Mouse (Mus musculus): Measurements from ENCODE around the gene Cpd. TPM values are rescaled to one million over a fixed set of nuclear protein-coding genes. Genes with fewer than 3 reads are reported as not detected.
"Not testable (repeated sequence)": the region's sequence is repeated elsewhere in the genome, so short reads cannot be mapped to it uniquely, and the experiment has no call there.

Gene Cpd
- polyA plus RNA-seq, 1 experiment from 2014 or later, result 10.4 TPM

DNA sequence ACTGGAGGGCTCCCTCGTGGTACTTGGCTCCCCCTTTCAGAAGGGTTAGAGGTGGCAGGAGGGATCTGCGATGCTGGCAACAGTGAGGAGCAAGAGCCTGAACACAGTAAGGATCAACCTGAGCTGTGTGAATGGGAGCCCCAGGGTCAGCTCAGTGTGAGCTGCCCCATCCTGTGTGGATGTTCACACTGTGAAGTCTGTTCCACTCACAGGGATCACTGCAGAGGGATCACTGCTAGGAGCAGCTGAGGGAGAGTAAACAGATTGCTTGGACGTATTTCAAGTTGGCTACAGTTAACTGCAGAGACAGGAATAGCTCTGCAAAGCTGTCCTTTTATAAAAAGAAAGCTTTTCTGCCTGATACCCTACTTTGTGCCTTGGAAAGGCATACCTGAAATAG is 37.4 kb downstream of the Cpd start:
- H3K4me2 ChIP-seq (ENCODE audit: low read depth, low read length), result no peak overlapping the region
- no peaks in the 10 kb centered on the region for H3K9me3 ChIP-seq (ENCODE audit: control insufficient read depth, low read length)
- H3K4me3 ChIP-seq (ENCODE audit: low read depth, low read length), result no peak overlapping the region
- H3K4me1 ChIP-seq (ENCODE audit: control insufficient read depth, insufficient read depth, low read length), result no peaks in the 10 kb centered on the region
- peaks cover 21% of the 10 kb centered on the region for H3K36me3 ChIP-seq (ENCODE audit: control insufficient read depth, insufficient read depth, low read length)
- ATAC-seq (ENCODE audit: low read depth), result no peak
- H3K9ac ChIP-seq (replicated peaks; ENCODE audit: low read depth, low read length), result no peak overlapping the region
- WGBS, result 59% methylated on average over 3 of the region's 3 CpGs
- H3K27ac ChIP-seq (ENCODE audit: low read depth, low read length), result no peak overlapping the region
- no peaks in the 10 kb centered on the region for H3K27me3 ChIP-seq (ENCODE audit: control insufficient read depth, insufficient read depth, low read length)

DNA sequence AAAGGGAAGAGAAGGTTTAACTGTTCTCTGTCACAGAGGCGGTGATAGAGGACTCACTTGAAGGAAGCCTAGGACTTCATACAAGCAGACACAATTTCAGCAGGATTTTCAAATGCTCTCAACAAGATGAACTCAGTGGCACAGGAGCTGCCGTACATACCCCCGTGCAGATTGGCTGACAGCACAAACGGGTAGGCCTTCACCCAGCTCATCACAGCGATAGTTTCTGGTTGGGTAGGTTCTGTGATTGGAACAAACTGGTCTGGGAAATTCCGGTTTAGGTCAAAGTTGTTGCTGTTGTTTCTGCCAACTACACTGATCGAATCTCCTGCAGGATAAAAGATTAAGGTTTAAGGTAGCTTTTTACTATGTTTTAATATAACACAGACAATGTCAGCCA is 38.3 kb downstream of the Cpd start:
- H3K27ac ChIP-seq (ENCODE audit: low read depth, low read length), result no peak overlapping the region
- H3K9ac ChIP-seq (replicated peaks; ENCODE audit: low read depth, low read length), result no peak overlapping the region
- no peaks in the 10 kb centered on the region for H3K4me1 ChIP-seq (ENCODE audit: control insufficient read depth, insufficient read depth, low read length)
- no peak overlapping the region for H3K4me3 ChIP-seq (ENCODE audit: low read depth, low read length)
- no peak for ATAC-seq (ENCODE audit: low read depth)
- H3K4me2 ChIP-seq (ENCODE audit: low read depth, low read length), result no peak overlapping the region
- no peaks in the 10 kb centered on the region for H3K9me3 ChIP-seq (ENCODE audit: control insufficient read depth, low read length)
- 93% methylated on average over 7 of the region's 7 CpGs for WGBS
- H3K27me3 ChIP-seq (ENCODE audit: control insufficient read depth, insufficient read depth, low read length), result no peaks in the 10 kb centered on the region
- peaks cover 23% of the 10 kb centered on the region for H3K36me3 ChIP-seq (ENCODE audit: control insufficient read depth, insufficient read depth, low read length)

GRCm38 (mm10) chr11:76807007-76807679 is 39.7 kb downstream of the Cpd start:
- no peak for ATAC-seq (ENCODE audit: low read depth)
- no peak overlapping the region for H3K4me3 ChIP-seq (ENCODE audit: low read depth, low read length)
- WGBS, result 90% methylated on average over 3 of the region's 3 CpGs
- H3K4me2 ChIP-seq (ENCODE audit: low read depth, low read length), result no peak overlapping the region
- no peak overlapping the region for H3K9ac ChIP-seq (replicated peaks; ENCODE audit: low read depth, low read length)
- H3K27me3 ChIP-seq (ENCODE audit: control insufficient read depth, insufficient read depth, low read length), result no peaks in the 10 kb centered on the region
- H3K27ac ChIP-seq (ENCODE audit: low read depth, low read length), result no peak overlapping the region
- H3K4me1 ChIP-seq (ENCODE audit: control insufficient read depth, insufficient read depth, low read length), result no peaks in the 10 kb centered on the region
- H3K9me3 ChIP-seq (ENCODE audit: control insufficient read depth, low read length), result no peaks in the 10 kb centered on the region
- peaks cover 26% of the 10 kb centered on the region for H3K36me3 ChIP-seq (ENCODE audit: control insufficient read depth, insufficient read depth, low read length)

GRCm38 (mm10) chr11:76806026-76806425 is 40.8 kb downstream of the Cpd start:
- H3K36me3 ChIP-seq (ENCODE audit: control insufficient read depth, insufficient read depth, low read length), result peaks cover 25% of the 10 kb centered on the region
- 82% methylated on average over 4 of the region's 4 CpGs for WGBS
- no peaks in the 10 kb centered on the region for H3K9me3 ChIP-seq (ENCODE audit: control insufficient read depth, low read length)
- H3K4me1 ChIP-seq (ENCODE audit: control insufficient read depth, insufficient read depth, low read length), result no peaks in the 10 kb centered on the region
- no peak overlapping the region for H3K27ac ChIP-seq (ENCODE audit: low read depth, low read length)
- H3K4me2 ChIP-seq (ENCODE audit: low read depth, low read length), result no peak overlapping the region
- no peak overlapping the region for H3K9ac ChIP-seq (replicated peaks; ENCODE audit: low read depth, low read length)
- ATAC-seq (ENCODE audit: low read depth), result no peak
- H3K27me3 ChIP-seq (ENCODE audit: control insufficient read depth, insufficient read depth, low read length), result no peaks in the 10 kb centered on the region
- no peak overlapping the region for H3K4me3 ChIP-seq (ENCODE audit: low read depth, low read length)

DNA sequence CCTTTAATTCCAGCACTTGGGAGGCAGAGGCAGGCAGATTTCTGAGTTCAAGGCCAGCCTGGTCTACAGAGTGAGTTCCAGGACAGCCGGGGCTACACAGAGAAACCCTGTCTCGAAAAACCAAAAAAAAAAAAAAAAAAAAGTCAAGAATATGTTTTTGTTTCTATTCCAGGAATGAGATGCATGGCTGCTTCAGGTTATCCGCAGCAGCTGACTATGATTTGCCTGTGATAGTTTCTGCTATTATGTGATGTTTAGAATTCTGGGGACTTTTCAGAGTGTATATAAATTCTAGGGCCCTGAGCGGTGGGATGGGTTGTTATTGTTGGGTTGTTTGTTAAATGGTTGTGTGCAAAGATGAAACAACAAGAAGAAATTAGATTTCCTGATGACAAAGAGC is 41.7 kb downstream of the Cpd start:
- H3K9ac ChIP-seq (replicated peaks; ENCODE audit: low read depth, low read length); H3K9me3 ChIP-seq (ENCODE audit: control insufficient read depth, low read length); H3K4me1 ChIP-seq (ENCODE audit: control insufficient read depth, insufficient read depth, low read length); H3K27ac ChIP-seq (ENCODE audit: low read depth, low read length); H3K27me3 ChIP-seq (ENCODE audit: control insufficient read depth, insufficient read depth, low read length); ATAC-seq (ENCODE audit: low read depth); H3K4me2 ChIP-seq (ENCODE audit: low read depth, low read length); H3K4me3 ChIP-seq (ENCODE audit: low read depth, low read length): not testable (repeated sequence)
- H3K36me3 ChIP-seq (ENCODE audit: control insufficient read depth, insufficient read depth, low read length), result peaks cover 25% of the 10 kb centered on the region
- 92% methylated on average over 3 of the region's 4 CpGs for WGBS

GRCm38 (mm10) chr11:76803266-76803665 is 43.6 kb downstream of the Cpd start:
- no peaks in the 10 kb centered on the region for H3K9me3 ChIP-seq (ENCODE audit: control insufficient read depth, low read length)
- H3K4me1 ChIP-seq (ENCODE audit: control insufficient read depth, insufficient read depth, low read length), result no peaks in the 10 kb centered on the region
- no peak overlapping the region for H3K4me3 ChIP-seq (ENCODE audit: low read depth, low read length)
- no peaks in the 10 kb centered on the region for H3K27me3 ChIP-seq (ENCODE audit: control insufficient read depth, insufficient read depth, low read length)
- no peak overlapping the region for H3K9ac ChIP-seq (replicated peaks; ENCODE audit: low read depth, low read length)
- H3K4me2 ChIP-seq (ENCODE audit: low read depth, low read length), result no peak overlapping the region
- WGBS, result 96% methylated on average over 3 of the region's 3 CpGs
- H3K27ac ChIP-seq (ENCODE audit: low read depth, low read length), result no peak overlapping the region
- no peak for ATAC-seq (ENCODE audit: low read depth)
- H3K36me3 ChIP-seq (ENCODE audit: control insufficient read depth, insufficient read depth, low read length), result peaks cover 31% of the 10 kb centered on the region

DNA sequence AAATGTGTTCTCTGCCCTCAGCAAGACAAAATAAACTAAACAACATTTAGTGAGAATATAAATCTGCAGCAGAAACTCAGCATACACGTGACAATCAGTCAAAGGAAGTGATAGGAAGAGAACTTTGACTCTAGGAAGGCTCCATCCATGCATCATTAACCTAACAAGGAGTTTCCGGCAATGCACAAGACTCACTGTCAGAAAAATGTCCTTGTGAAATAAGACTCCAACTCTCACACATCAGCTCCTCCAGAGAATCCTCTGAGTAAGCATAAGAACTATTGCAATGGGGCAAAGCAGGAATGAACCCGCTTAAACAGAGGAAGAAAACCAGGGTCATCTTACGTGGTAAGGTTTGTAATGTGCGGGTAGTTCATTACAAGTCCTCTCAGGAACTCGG is 49.6 kb downstream of the Cpd start:
- Histone ChIP-seq H3K9me3 (ENCODE audit: control insufficient read depth, low read length) (no peaks in the 10 kb centered on the region), H3K36me3 (ENCODE audit: control insufficient read depth, insufficient read depth, low read length) (peaks cover 17% of the 10 kb centered on the region), H3K4me2 (ENCODE audit: low read depth, low read length) (no peak overlapping the region), H3K9ac (replicated peaks; ENCODE audit: low read depth, low read length) (no peak overlapping the region), H3K27me3 (ENCODE audit: control insufficient read depth, insufficient read depth, low read length) (no peaks in the 10 kb centered on the region), H3K4me1 (ENCODE audit: control insufficient read depth, insufficient read depth, low read length) (no peaks in the 10 kb centered on the region), H3K27ac (ENCODE audit: low read depth, low read length) (no peak overlapping the region), H3K4me3 (ENCODE audit: low read depth, low read length) (no peak overlapping the region)
- no peak for ATAC-seq (ENCODE audit: low read depth)
- 92% methylated on average over 6 of the region's 6 CpGs for WGBS

GRCm38 (mm10) chr11:76795326-76795725 is 51.5 kb downstream of the Cpd start:
- Histone ChIP-seq H3K9me3 (ENCODE audit: control insufficient read depth, low read length) (no peaks in the 10 kb centered on the region), H3K4me1 (ENCODE audit: control insufficient read depth, insufficient read depth, low read length) (no peaks in the 10 kb centered on the region), H3K4me2 (ENCODE audit: low read depth, low read length) (no peak overlapping the region), H3K9ac (replicated peaks; ENCODE audit: low read depth, low read length) (no peak overlapping the region), H3K27me3 (ENCODE audit: control insufficient read depth, insufficient read depth, low read length) (no peaks in the 10 kb centered on the region), H3K27ac (ENCODE audit: low read depth, low read length) (no peak overlapping the region), H3K4me3 (ENCODE audit: low read depth, low read length) (no peak overlapping the region), H3K36me3 (ENCODE audit: control insufficient read depth, insufficient read depth, low read length) (peaks cover 29% of the 10 kb centered on the region)
- 81% methylated on average over 5 of the region's 5 CpGs for WGBS
- no peak for ATAC-seq (ENCODE audit: low read depth)

DNA sequence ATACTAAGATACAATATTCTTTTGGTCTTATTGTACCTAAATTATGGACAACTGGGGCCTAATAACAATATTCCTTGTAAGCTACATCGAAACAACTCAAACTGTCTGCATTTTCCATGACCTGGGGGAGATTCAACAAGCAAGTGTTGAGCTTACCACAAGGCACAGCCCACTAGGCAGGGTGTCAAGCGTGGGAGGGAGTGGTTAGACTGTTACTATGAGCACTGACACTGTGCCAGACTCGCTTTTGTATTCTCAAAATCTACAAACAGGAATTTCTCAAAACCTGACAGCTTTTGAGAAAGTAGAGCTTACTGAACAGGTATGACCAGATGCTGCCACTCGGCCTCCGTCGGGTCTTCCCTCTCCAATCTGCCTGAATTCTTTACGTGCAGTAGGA is 55.5 kb downstream of the Cpd start:
- no peaks in the 10 kb centered on the region for H3K27me3 ChIP-seq (ENCODE audit: control insufficient read depth, insufficient read depth, low read length)
- no peak overlapping the region for H3K4me2 ChIP-seq (ENCODE audit: low read depth, low read length)
- no peaks in the 10 kb centered on the region for H3K9me3 ChIP-seq (ENCODE audit: control insufficient read depth, low read length)
- no peak overlapping the region for H3K27ac ChIP-seq (ENCODE audit: low read depth, low read length)
- no peak overlapping the region for H3K4me3 ChIP-seq (ENCODE audit: low read depth, low read length)
- H3K9ac ChIP-seq (replicated peaks; ENCODE audit: low read depth, low read length), result no peak overlapping the region
- no peak for ATAC-seq (ENCODE audit: low read depth)
- peaks cover 20% of the 10 kb centered on the region; the same call in 1 of the 2 replicates for H3K36me3 ChIP-seq (ENCODE audit: control insufficient read depth, insufficient read depth, low read length)
- 96% methylated on average over 7 of the region's 7 CpGs for WGBS
- H3K4me1 ChIP-seq (ENCODE audit: control insufficient read depth, insufficient read depth, low read length), result no peaks in the 10 kb centered on the region
